20 mouse cellular contexts compared by ENCODE assay signal in the genomic region with DNA sequence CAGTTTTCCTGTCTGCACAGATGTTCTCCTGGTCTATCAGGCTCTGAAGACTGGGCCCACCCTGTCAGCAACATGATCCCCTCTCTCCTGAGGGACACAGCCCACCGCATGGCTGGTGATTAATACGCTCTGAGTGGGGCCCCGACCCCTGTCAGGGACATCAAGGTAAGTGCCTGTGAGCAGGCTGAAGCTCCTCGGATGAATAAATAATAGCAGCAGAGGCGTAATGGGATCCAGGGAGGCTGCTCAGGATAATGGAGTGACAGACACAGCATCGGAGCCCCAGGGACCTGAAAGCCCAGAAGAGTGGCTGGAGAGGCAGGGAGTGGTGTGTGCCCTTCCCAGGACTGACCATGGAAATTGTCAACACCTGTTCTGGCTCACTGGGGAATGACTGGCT.
A peak's percentile ranks its signal among the peaks of the same experiment; 100 is the strongest.
DNase-seq lines count a peak whose midpoint lies in the region; ATAC-seq and TF ChIP-seq lines count a peak whose summit lies in the region.
"Had no signal": no experiment of that assay in that cellular context is flagged by ENCODE, and none has a peak within 500 bp of the region (broad histone marks: within the 10 kb centered on the region; RNA-seq: fewer than 3 reads in every experiment).

No protein-coding gene starts in this region.

- no peak overlapping the region for H3K9ac ChIP-seq in forebrain, postnatal 0 days
- no peak overlapping the region for H3K9ac ChIP-seq in kidney, embryonic 16.5 days (replicated peaks; ENCODE audit: low read length)
- H3K9ac ChIP-seq in embryonic facial prominence, embryonic 14.5 days (ENCODE audit: low read depth, low read length), result no peak overlapping the region
- H3K9ac ChIP-seq: embryonic facial prominence, embryonic 12.5 days had no signal

- DNase-seq in forebrain, embryonic 10.5 days (ENCODE audit: extremely low spot score, low spot score), result no peak
- no peak for DNase-seq in forebrain, postnatal 0 days
- no peak for DNase-seq in kidney, adult 18-20 months
- peak; percentile 31 for DNase-seq in brain, embryonic 14.5 days (ENCODE audit: low read depth)
- peak; percentile 18 for DNase-seq in embryonic facial prominence, embryonic 14.5 days (ENCODE audit: low spot score)
- DNase-seq in gastrocnemius, postnatal 4 days (ENCODE audit: low spot score in 2 of 2), result no peak
- no peak for DNase-seq in frontal cortex, postnatal 36 days (ENCODE audit: low spot score in 2 of 2)
- DNase-seq: adrenal gland, postnatal 10 days; cerebellum, adult 9-11 months; heart, adult 18-20 months; heart, postnatal 36 days; kidney, postnatal 14 days; left cerebral cortex, postnatal 4 days; liver had no signal

- no peak overlapping the region for H3K4me2 ChIP-seq in forebrain, postnatal 0 days (ENCODE audit: low read depth)
- H3K4me2 ChIP-seq in kidney, embryonic 16.5 days (replicated peaks; ENCODE audit: low read depth, low read length), result no peak overlapping the region
- H3K4me2 ChIP-seq in embryonic facial prominence, embryonic 14.5 days (ENCODE audit: low read depth, low read length), result no peak overlapping the region
- H3K4me2 ChIP-seq: embryonic facial prominence, embryonic 12.5 days had no signal

- peaks cover 50% of the 10 kb centered on the region for H3K4me1 ChIP-seq in forebrain, embryonic 10.5 days
- H3K4me1 ChIP-seq in forebrain, postnatal 0 days (ENCODE audit: insufficient read depth), result no peaks in the 10 kb centered on the region
- H3K4me1 ChIP-seq in kidney, embryonic 16.5 days (ENCODE audit: insufficient read depth, low read length), result peaks cover 13% of the 10 kb centered on the region; the same call in 1 of the 2 replicates
- H3K4me1 ChIP-seq in embryonic facial prominence, embryonic 14.5 days (ENCODE audit: control insufficient read depth, insufficient read depth, low read length), result no peaks in the 10 kb centered on the region; the same call in 1 of the 2 replicates

- TF ChIP-seq CTCF in forebrain, postnatal 0 days (IDR thresholded peaks at IDR 0.05; ENCODE audit: low read depth), result no peak
- no peak for TF ChIP-seq CTCF in brain, embryonic 14.5 days (IDR thresholded peaks at IDR 0.05; ENCODE audit: borderline replicate concordance, extremely low read depth, insufficient read depth, insufficient read length)

- H3K9me3 ChIP-seq in forebrain, embryonic 10.5 days, result no peaks in the 10 kb centered on the region
- H3K9me3 ChIP-seq in forebrain, postnatal 0 days (ENCODE audit: low read length), result no peaks in the 10 kb centered on the region
- no peaks in the 10 kb centered on the region for H3K9me3 ChIP-seq in kidney, embryonic 16.5 days (ENCODE audit: low read length)
- no peaks in the 10 kb centered on the region for H3K9me3 ChIP-seq in embryonic facial prominence, embryonic 14.5 days (ENCODE audit: control insufficient read depth, low read length)
- H3K9me3 ChIP-seq: embryonic facial prominence, embryonic 12.5 days had no signal

- peak overlapping the region; percentile 57 for H3K27ac ChIP-seq in forebrain, embryonic 10.5 days
- no peak overlapping the region for H3K27ac ChIP-seq in forebrain, postnatal 0 days (ENCODE audit: low read depth, low read length)
- H3K27ac ChIP-seq in kidney, embryonic 16.5 days (ENCODE audit: low read length), result no peak overlapping the region
- no peak overlapping the region for H3K27ac ChIP-seq in embryonic facial prominence, embryonic 14.5 days (replicated peaks; ENCODE audit: low read depth, low read length)
- H3K27ac ChIP-seq: left cerebral cortex, adult 2 months had no signal

- peaks cover 43% of the 10 kb centered on the region for H3K27me3 ChIP-seq in forebrain, embryonic 10.5 days (ENCODE audit: poor library complexity, severe bottlenecking)
- H3K27me3 ChIP-seq in forebrain, postnatal 0 days (ENCODE audit: insufficient read depth, low read length), result no peaks in the 10 kb centered on the region
- H3K27me3 ChIP-seq in kidney, embryonic 16.5 days (ENCODE audit: insufficient read depth, low read length), result no peaks in the 10 kb centered on the region; the same call in 1 of the 2 replicates
- no peaks in the 10 kb centered on the region; the same call in 1 of the 2 replicates for H3K27me3 ChIP-seq in embryonic facial prominence, embryonic 14.5 days (replicated peaks; ENCODE audit: control insufficient read depth, insufficient read depth, low read length)

- WGBS in forebrain, embryonic 10.5 days, result 51% methylated on average over 6 of the region's 6 CpGs
- WGBS in forebrain, postnatal 0 days, result 46% methylated on average over 6 of the region's 6 CpGs
- 21% methylated on average over 6 of the region's 6 CpGs for WGBS in kidney, embryonic 16.5 days
- 7% methylated on average over 6 of the region's 6 CpGs for WGBS in embryonic facial prominence, embryonic 14.5 days

- H3K4me3 ChIP-seq in forebrain, embryonic 10.5 days, result no peak overlapping the region
- H3K4me3 ChIP-seq in forebrain, postnatal 0 days (ENCODE audit: low read depth, low read length), result no peak overlapping the region
- no peak overlapping the region for H3K4me3 ChIP-seq in kidney, embryonic 16.5 days (ENCODE audit: low read length)
- H3K4me3 ChIP-seq in embryonic facial prominence, embryonic 14.5 days (ENCODE audit: low read depth, low read length), result no peak overlapping the region
- H3K4me3 ChIP-seq: embryonic facial prominence, embryonic 12.5 days; left cerebral cortex, adult 2 months had no signal

- TF ChIP-seq POLR2A in brain, embryonic 14.5 days (IDR thresholded peaks at IDR 0.05; ENCODE audit: borderline replicate concordance, extremely low read depth, insufficient read depth, insufficient read length, poor library complexity, severe bottlenecking), result no peak

- H3K36me3 ChIP-seq in forebrain, embryonic 10.5 days (replicated peaks), result no peaks in the 10 kb centered on the region
- H3K36me3 ChIP-seq in forebrain, postnatal 0 days (ENCODE audit: insufficient read depth), result no peaks in the 10 kb centered on the region
- no peaks in the 10 kb centered on the region for H3K36me3 ChIP-seq in kidney, embryonic 16.5 days (ENCODE audit: insufficient read depth, low read length)
- H3K36me3 ChIP-seq in embryonic facial prominence, embryonic 14.5 days (ENCODE audit: control insufficient read depth, insufficient read depth, low read length), result no peaks in the 10 kb centered on the region
- H3K36me3 ChIP-seq: embryonic facial prominence, embryonic 12.5 days had no signal

- no peak for ATAC-seq in forebrain, postnatal 0 days
- peak; percentile 75 for ATAC-seq in kidney, embryonic 16.5 days (ENCODE audit: low FRiP score, low TSS enrichment)
- ATAC-seq in embryonic facial prominence, embryonic 14.5 days (ENCODE audit: low read depth), result peak; percentile 48; the same call in 1 of the 2 replicates
- ATAC-seq: CD4-positive, CD25-positive, alpha-beta regulatory T cell, adult 4 months; lung, postnatal 0 days; Patski had no signal

Comparison
In these comparisons a context has a peak if more than half of its experiments do, and no peak if none do; other contexts are left out.
1. DNase-seq: peak in brain, embryonic 14.5 days (single experiment) and embryonic facial prominence, embryonic 14.5 days (single experiment); none in forebrain, embryonic 10.5 days (single experiment), forebrain, postnatal 0 days (single experiment), kidney, adult 18-20 months (single experiment), gastrocnemius, postnatal 4 days (0 of 2) and frontal cortex, postnatal 36 days (0 of 2).